Mouse (Mus musculus): ENCODE results near the gene Poldip3. TPM values are rescaled to one million over a fixed set of nuclear protein-coding genes. Genes with fewer than 3 reads are reported as not detected.

Gene Poldip3
- 10 to 100 TPM; 23.5 to 27.1 (median 26.2) TPM for total RNA-seq (2022)

DNA sequence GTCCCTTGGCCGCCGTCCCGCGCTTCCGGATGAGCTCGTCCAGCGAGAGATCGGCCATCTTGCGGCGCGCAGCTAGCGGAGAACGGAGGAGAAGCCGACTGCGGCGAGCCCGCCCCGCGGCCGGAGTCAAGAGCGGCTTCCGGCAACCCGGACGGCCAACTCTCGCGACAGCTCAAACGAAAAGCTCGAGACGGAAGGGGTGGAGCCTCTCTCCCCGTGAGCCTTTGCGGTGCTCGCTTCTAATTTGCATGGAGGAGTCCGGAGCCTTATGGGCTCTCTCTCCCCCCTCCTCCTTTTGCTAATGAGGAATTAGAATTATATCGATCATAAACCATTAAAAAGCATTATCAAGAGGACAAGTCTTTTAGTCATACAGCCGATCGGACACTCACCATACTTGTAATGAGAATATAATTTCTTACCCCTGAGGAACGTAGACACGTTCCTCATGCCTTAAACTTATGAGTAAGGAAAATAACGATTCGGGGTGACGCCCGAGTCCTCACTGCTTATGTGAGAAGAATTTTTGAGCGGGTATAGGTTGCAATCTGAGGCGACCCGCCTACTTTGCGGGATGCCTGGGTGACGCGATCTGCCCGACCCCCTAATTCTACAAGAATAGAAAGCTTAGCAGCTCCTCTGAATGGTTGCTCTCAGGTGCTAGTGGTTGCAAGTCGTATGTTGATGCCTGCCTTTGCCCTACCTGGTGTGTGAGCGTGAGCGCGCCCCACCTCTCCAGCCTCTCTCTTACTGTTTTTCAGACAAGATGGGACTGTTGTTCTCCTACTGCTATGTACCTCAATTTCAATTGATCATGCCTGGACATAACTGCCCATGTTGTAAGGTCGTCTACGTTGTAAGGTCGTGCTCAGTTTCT is at the start of gene Poldip3:
TSS of gene Poldip3 (minus strand) at position 189 of the 877 bp plus-strand sequence.
- DNase-seq (ENCODE audit: low spot score): peak; percentile 99

DNA sequence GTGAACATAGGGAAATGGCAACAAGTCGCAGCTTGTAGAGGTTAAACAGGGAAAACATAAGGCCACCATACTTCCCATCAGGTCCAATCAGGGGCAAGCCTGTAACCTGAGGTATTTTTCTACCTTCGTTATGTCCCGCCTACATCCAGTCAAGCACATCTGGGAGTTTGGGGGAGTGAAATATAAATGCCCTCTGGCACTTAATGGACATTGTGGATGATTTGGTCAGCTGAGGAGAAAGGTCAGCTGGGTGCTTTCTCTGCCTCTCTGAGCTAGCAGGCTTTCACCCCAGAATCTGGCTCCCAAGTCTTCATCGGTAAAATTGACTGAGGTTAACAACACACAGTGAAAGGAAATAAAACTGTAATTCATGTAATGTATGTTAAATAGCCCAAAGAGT is 44.2 kb upstream of the Poldip3 start:
- no peak for DNase-seq (ENCODE audit: low spot score)

DNA sequence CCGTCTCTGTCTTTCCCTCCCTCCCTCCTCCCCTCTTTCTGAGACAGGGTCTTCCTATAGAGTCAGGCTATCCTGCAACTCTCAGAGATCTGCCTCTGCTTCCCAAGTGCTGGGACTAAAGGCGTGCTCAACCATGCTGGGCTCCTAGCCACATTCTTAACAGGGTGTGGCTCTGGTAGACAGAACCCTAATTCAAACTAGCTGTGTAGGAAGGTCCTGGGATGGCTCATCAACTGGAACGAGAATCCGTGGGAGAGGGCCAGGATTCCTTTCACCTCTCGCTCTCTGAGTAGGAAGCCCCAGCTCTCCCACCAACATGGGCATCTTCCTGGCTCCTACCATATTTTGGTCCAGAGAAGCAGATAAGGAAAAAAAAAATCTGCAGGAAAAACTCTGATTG is 33.2 kb upstream of the Poldip3 start:
- no peak for DNase-seq (ENCODE audit: low spot score)

DNA sequence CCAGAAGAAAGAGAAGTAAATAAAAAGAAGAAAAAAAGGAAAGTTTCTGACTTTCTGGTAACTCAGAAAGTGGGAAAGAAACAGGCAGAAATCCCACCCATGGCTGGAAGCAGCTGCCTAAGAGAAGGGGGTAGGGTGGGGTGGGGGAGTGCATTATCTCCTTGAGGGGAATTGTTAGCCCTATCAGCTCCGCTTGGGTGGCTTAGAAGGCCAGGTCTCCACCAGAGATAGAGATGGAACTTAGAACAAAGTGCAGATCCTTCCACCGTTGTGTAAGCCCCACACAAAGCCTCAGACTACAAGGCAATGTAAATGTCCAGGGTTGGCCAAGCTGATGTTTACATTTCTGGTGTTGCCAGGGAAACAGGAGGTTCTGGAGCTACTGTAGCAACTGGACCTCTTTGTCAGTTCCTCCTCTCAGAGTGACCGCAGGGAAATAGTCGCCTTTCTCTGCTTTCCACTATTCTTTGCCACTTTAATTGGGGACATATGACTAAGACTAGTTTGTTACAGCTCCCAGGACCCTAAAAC is 32.7 kb upstream of the Poldip3 start:
- no peak for DNase-seq (ENCODE audit: low spot score)

GRCm38 (mm10) chr15:83180004-83180403 is 30.8 kb upstream of the Poldip3 start:
- DNase-seq (ENCODE audit: low spot score): no peak

DNA sequence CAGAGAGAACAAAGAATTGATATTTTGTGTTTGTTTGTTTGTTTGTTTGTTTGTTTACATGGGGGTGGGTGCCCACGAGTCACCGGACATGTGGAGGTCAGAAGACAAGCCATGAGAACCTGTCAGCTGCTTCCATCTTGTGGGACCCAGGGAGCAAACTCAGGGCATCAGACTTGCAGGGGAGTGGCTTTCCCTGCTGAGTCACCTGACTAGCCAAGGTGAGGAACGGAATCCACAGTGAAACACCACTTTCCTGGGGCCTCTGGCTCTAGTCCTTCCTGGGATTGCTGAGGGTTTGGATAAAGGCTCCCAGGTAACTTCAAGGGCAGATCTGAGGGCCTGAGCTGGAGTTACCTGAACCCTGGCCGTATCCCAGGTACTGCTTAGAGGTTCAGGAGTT is 27.5 kb upstream of the Poldip3 start:
- DNase-seq (ENCODE audit: low spot score): no peak

- no peak for DNase-seq (ENCODE audit: low spot score)
Measured at GRCm38 (mm10) chr15:83173914-83174884, 25.0 kb upstream of the Poldip3 start.

DNA sequence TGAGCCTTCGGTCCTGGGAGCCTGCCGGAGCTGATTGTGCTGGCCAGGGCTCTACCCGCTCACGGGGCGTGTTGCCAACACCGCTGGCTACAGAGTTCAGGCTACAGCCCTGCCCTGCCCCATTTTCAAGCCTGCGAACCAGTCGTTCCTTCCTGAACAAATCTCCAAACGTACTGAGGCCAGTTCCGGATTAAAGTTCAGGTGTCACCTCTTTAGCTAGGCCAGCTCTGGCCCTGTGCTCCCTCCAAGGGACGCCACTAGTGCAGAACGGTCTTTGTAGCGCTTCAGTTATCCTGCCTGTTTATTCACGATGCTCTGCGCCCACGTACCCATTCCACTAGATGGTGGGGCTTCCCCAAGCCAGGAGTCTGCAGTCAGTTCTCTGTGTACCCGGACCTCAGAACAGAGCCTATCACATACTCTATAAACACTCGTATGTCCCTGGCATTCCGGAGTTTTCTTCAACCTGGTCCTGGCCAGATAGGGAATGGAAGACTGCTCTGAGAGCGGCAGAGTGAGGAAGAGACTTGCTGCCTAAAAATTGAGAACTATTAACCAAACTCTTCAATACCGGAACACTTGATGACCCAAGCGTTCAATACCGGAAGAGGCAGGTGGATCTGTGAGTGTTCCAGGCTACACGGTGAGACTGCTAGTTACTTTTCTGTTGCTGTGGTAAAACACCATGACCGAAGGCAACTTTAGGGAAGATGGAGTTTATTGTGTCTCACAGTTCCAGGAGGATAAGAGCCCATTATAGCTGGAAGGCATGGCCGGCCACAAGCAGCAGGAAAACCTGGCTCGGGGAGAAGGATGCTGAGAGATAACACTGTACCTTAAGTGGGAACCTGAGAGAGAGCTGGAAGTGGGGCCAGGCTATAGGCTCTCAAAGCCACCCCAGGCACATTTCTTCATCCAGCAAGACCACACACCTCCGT is 23.6 kb upstream of the Poldip3 start, which contains the start of gene Cyb5r3:
TSS of gene Cyb5r3 (minus strand) at position 101 of the 938 bp plus-strand sequence.
- DNase-seq (ENCODE audit: low spot score): no peak

DNA sequence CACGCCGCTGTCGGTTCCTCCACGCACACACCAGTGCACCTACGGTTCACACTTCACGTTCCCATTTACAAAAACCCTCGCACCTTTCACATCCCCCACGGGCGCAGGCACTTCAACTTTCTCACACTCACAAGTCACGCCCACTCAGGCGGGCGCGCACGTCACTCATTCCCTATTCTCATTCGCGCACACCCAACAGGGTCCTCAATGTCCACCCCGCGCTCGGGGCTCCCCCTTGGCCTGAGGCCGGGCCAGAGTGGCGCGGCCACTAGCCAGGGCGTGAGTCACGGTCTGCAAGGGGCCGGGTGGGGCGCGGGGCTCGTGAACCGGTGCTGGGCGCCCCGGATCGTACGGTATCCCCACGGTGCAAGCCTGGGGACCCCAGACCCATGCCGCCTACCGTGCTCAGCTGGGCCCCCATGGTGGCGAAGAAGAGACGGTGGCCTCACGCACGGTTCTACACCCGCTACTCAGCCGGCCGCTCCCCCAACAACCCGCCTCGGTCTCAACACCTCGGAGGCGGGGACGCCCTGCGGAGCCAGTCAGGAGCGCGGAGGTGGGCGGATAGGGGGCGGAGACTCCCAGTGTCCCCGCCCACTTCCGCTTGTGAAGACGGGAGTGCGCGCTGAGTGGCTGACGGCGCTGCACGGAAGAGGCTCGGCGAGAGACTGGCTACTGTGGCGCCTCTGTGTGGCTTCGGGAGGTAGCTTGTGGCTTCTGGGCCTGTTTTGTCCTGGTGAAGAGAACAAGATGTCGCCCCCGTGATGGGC is 22.7 kb upstream of the Poldip3 start:
- peak; percentile 94 for DNase-seq (ENCODE audit: low spot score)

DNA sequence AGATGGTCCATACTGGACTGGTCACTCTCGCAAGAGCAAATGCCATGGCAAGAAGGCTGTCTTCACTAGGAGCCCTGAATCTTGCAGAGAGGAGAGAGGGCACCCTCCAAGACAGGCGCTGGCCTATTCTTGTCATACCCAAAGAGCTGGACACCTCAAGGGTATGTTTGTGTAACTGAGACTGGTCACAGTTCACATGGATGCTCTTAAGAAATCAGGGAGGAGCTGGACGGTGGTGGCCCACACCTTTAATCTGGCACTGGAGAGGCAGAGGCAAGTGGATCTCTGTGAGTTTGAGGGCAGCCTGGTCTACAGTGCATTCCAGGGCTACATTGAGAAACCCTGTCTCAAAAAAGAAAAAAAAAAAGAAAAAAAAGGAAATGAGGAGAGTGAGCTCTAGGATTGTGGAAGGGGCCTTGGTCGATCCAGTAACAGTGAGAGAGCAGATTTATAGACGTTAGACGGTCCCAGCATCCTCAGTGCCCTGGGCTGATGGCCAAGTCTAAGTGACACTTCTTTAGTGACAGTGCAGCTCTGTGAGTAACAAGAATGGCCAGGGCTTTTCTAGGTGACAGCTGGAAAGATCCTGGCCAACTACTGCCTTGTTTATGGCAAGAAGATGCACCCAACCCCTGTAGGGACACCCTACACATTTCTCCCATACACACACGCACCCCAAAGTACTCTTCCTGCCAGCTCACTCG is 21.9 kb upstream of the Poldip3 start:
- no peak for DNase-seq (ENCODE audit: low spot score)

DNA sequence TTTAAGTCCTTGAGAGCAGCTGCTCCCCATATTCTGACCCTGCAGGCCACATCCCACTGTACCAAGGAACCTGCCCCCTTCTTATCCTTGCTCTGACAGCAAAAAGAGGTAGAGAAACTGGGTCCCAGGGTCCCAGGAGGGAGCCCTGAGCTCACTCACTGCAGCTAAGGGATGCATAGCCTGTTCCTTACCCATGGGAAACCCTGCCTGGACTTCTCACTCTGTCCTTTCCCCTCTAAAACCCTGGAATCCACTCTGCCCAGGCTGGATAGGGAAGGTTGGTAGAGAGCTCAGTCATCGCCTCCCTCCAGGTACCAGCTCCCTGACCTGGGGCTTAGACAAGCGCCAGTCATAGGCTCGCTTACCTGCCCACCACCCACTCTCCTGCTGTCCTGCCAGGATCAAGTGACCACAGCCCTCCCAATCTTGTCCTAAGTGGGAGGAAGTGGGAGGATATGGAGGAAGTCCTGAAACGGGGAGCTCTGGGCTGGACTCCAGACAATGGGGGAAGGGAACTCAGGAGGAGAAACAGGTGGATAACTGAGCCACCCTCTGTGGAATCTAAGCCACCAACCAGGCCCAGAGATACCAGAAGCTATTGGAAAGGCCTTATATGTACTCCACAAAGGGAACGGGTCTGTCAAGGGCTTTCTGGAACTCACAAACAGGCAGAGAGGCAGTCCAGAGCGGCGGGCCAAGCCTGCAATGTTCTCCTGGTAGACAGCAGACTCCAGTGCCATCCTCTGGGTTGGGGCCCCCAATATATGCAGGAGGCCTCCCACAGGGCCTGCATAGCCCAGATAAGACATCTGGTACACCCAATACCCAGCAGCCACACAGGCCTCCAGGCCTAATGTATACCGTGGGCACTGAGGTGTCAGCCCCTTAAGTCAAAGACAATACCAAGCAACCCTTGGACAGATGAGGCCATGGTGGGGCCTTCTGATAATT is 20.9 kb upstream of the Poldip3 start:
- peak; percentile 80 for DNase-seq (ENCODE audit: low spot score)

- no peak for DNase-seq (ENCODE audit: low spot score)
Measured at GRCm38 (mm10) chr15:83168875-83169771, 19.9 kb upstream of the Poldip3 start.

DNA sequence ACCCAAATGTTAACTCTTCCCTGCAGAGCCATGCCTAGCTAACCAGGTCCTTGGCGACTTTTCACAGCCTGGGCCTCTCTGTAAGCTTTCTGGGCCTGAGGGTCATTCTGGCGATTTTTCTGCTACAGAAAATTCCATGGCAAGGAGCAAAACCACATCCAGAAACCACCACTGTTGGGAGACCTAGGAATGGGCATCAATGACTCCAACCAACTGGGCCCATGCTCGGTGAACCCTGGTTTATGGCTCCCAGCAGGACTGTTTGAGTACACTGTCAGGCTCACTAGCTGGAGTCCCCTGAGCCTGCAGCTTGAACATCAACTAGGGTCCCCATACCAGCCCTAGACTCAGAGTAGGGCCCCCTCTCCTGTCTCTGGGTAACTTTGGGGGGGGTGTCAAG is 19.1 kb upstream of the Poldip3 start:
- DNase-seq (ENCODE audit: low spot score): no peak

GRCm38 (mm10) chr15:83167550-83168065 is 18.4 kb upstream of the Poldip3 start:
- DNase-seq (ENCODE audit: low spot score): no peak

GRCm38 (mm10) chr15:83167126-83167525 is 17.9 kb upstream of the Poldip3 start:
- no peak for DNase-seq (ENCODE audit: low spot score)

DNA sequence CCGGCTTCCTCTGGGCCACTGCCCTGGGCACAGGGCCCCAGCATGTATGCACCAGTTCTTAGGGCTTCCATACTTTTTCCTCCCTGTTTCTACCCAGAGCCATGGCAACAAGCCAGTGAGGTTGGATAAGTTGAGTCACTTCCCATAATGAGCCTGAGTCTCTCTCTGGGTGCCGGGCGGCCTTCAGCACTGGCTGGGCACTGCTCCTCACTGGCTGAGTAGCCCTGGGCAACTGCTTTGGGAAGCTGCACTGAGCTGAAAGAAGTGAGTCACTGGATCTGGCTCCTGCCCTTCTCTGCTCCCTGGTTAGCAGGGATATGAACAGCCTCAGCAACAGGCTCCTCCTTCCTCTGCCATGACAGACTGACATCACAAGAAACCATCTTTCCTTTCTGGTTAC is 17.5 kb upstream of the Poldip3 start:
- peak; percentile 52 for DNase-seq (ENCODE audit: low spot score)

Data from heart, adult 8-10 months (tissue).